Mouse (Mus musculus): Measurements from ENCODE around the gene Trappc3.
"Not testable (repeated sequence)": the region's sequence is repeated elsewhere in the genome, so short reads cannot be mapped to it uniquely, and the experiment has no call there.

The Trappc3 gene

DNA sequence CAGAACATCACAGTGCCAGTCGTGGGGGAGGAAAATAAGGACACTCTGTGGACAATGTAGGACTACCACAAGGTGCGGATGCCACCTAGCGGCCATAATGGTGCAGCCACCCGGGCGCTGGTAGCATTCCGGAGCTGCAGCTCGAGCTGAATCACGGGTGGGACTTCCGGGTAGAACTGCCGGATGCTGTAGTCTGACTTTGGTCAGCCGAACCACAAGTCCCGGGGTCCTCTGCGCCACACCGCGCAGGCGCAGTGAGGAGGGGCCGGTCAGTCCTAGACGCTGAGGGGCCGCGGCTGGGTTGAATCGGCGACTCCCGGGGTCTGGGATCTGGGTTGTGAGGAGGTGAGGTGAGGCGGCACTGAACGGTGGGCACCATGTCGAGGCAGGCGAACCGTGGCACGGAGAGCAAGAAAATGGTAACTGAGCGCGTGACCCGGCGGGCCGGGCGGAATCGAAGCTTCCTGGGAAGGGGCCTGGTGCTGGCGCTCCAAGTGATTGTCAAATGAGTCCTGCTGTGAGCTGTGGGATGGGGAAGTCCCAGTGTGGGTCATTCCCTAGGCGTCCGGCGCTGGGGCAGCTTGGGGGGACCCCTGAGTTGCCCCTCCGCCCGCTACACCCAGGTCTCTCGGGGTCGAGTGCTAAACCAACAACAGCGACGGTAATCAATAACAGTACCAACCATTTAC is at the start of gene Trappc3:
Gene Trappc3, plus strand, starts transcription at position 207 of the 689 bp plus-strand sequence.
- DNase-seq (ENCODE audit: low spot score): peak; percentile 99

DNA sequence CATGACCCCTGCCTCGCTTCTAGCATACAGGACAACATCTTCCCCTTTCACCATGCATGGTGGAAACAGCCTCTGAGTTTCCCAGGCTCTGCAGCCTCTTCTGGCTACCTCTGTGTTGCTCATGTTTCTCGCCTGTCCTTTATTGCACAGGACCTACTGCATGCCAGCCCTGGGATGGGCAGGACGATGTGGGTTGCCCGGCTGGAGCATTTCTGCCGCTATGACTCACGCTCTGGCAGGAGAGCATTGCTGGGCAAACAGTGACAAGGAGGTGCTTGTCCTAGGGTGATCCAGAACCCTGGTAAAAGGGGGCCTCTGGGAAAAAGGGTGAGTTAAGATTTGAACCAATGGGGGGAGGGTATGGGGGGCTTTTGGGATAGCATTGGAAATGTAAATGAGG is 44.4 kb upstream of the Trappc3 start:
- DNase-seq (ENCODE audit: low spot score): no peak

DNA sequence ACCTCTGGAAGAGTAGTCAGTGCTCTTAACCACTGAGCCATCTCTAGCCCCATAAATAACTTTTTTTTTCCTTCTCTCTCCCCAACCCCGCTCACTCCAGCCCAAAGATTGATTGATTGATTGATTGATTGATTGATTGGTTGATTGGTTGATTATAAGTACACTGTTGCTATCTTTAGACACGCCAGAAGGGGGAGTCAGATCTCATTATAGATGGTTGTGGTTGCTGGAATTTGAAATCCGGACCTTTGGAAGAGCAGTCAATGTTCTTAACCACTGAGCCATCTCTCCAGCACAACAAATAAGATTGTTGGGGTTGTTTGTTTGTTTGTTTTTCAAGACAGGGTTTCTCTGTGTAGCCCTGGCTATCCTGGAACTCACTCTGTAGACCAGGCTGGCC is 42.6 kb upstream of the Trappc3 start:
- not testable (repeated sequence) for DNase-seq (ENCODE audit: low spot score)

GRCm38 (mm10) chr4:126220045-126220444 is 42.1 kb upstream of the Trappc3 start:
- DNase-seq (ENCODE audit: low spot score): peak; percentile 1

- peak; percentile 1 for DNase-seq (ENCODE audit: low spot score)
These were observed 39.5 kb upstream of the Trappc3 start for GRCm38 (mm10) chr4:126222631-126223030.

GRCm38 (mm10) chr4:126226640-126227039 is 35.5 kb upstream of the Trappc3 start:
- DNase-seq (ENCODE audit: low spot score): no peak

DNA sequence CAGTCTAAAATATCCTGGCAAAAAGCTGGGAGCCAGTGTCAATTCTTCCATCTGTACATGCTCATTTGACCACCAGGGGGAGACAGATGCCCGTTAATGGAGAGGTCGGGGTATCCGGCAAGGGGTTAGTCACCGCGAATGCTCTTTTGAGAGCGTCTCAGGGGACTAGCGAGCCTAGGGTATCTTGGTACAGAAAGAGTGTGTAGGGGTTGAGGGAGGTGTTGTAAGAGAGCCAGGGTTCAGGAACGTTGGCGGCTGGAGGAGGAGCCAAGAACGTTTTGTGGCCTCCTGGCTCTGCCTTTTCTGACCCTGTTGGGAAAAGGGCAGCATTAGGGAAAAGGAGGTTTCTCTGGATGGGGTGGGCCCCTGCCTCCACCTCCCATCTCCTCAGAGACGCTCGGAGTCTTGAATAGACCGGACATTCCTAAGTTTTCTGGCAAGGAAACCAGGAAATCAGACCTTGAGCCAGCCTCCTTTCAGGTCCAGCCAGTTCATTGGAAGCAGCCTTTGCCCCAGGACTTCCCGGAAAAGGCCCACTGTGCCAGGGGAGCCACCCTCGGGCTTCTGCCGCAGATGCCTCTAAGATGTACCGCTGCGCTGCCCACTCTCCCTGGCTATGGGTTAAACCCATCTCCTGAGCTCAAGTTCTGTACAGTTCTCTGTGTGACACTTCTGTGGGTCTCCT is 34.9 kb upstream of the Trappc3 start:
- peak; percentile 93 for DNase-seq (ENCODE audit: low spot score)

DNA sequence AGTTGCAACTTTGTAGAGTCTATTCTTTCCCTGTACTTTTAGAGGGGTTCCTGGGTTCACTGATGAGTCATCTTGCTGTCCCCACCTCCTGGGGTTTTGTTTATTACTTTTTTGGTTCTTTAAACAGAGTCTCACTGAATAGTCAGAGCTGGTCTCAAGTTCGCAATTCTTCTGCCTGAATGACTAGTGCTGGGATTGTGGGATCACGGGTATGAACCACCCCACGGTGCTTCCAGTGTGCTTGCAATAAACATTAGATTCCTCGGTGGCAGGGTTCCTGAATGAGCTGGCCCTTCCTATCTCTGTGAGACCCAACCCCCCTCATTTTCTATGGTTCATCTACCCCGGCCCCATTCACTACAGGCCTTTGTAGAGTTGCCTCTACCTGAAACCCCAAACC is 34.0 kb upstream of the Trappc3 start:
- no peak for DNase-seq (ENCODE audit: low spot score)

- DNase-seq (ENCODE audit: low spot score): no peak
These were observed 32.2 kb upstream of the Trappc3 start for GRCm38 (mm10) chr4:126229900-126230299.

- DNase-seq (ENCODE audit: low spot score): no peak
These were observed 28.3 kb upstream of the Trappc3 start for GRCm38 (mm10) chr4:126233676-126234308.

DNA sequence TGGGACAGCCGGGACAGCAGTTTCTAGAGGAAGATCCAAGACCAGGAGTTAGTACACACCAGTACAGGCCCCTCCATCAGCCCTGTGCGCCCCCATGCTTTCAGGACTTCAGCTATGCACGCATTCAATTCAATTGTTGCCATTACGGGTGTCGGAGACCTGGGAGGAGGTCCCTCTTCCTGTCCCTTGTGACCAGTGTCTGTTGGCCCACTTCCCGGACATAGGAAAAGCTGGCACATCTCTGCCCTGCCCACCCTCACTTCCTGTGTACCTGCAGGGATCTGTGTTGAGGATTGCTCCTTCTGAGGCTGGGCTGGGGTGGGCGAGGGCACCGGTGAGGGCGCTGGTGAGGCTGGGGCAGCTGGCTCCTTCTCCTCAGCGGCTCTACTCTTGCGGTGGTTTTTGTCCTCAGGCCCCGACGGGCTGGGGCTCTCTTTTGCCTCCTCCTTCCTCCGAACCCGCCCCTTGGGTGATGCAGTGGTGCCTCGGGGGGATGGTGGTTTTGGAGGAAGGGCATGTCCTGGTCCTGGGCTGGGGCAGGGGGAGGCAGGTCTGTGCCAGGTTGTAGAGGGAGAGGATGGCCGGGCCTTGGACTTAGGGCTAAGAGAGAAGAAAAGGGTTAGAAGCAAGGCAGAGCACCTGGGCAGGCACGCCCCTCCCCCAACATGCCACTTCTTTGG is 27.5 kb upstream of the Trappc3 start:
- DNase-seq (ENCODE audit: low spot score): no peak

DNA sequence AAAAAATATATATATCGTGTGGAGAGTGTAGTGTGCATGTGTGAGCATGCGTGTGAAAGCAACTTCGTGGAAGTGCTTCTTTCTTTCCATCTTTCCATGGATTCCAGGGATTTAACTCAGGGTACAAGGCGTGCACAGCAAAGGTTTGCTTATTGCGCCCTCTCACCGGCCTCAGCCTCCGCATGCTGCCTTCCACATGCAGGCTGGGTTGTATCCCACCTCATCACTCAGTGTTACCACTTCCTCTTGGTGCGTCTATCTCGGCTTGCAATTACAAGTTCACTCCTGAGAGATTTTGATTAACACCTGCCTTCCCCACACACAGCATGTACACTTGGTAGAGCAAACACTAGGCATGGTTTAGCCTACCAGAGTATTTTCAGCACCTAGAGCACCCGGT is 26.9 kb upstream of the Trappc3 start:
- no peak for DNase-seq (ENCODE audit: low spot score)

- DNase-seq (ENCODE audit: low spot score): no peak
These were observed 25.5 kb upstream of the Trappc3 start for GRCm38 (mm10) chr4:126236467-126237280.

GRCm38 (mm10) chr4:126237721-126238242 is 24.3 kb upstream of the Trappc3 start:
- peak; percentile 18 for DNase-seq (ENCODE audit: low spot score)

DNA sequence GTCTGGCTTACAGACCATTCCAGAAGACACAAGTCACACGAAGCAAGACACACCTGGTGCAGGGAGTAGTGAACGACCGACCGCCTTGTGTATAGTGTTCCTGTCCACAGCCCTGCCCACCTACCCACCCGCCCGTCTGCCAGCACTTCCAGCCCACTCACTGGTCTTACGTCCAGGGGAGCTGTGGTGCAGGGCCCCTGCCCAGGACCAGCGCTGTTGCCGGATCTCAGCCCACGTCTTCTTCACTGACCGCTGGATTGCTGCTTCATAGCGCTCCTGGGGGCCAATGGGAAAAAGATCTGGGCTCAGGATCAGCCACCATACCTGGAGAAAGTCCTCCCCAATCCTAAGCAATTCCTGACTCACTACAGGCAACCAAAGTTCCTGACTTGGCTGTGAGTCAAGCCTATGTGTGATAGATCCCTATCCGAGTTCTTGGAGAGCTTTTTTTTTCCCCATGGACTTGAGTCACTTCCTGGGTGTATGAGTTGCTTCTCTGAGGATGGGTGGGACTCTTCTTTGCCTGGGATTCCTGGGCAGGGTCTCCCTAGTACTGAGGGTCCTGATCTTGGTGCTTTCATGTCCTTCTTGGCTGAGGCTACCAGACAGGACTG is 22.2 kb upstream of the Trappc3 start:
- no peak for DNase-seq (ENCODE audit: low spot score)

GRCm38 (mm10) chr4:126241956-126242355 is 20.2 kb upstream of the Trappc3 start:
- DNase-seq (ENCODE audit: low spot score): no peak

GRCm38 (mm10) chr4:126242510-126242909 is 19.6 kb upstream of the Trappc3 start:
- DNase-seq (ENCODE audit: low spot score): no peak

DNA sequence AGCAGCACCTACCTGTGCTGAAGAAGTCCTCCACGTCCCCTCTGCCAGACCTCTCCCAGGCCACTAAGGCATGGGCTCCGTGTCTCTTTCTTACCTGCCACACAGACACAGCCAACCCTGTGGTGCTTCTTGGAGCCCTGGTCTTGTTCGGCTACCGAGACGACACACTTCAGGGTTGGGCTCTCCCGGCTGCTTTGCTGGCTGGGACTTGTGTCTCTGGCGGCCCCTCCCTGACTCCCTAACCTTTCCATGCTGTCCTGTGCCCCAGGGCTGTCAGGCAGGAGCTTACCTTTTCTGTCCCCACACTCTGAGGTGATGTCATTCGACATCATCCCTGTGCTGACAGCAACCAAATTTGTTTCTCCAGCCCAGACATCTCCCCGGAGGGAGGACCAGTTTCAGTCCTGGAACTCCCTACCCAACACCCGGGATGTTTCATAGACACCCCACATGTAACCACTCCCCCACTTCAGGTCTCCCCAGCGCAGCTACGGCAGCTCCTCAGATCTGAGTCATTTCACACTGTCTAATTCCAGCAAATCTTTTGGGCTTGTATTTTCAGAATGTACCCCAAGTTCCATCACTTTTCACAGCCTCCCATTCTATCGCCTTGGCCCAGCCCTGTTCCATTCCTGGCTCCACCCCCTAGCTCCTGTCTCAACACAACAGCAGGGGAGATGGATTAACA is 15.8 kb upstream of the Trappc3 start:
- no peak for DNase-seq (ENCODE audit: low spot score)

- DNase-seq (ENCODE audit: low spot score): peak; percentile 44
These were observed 13.8 kb upstream of the Trappc3 start for GRCm38 (mm10) chr4:126248261-126248868.

GRCm38 (mm10) chr4:126250659-126251058 is 11.5 kb upstream of the Trappc3 start:
- DNase-seq (ENCODE audit: low spot score): no peak
